Mouse (Mus musculus) natural killer cell, adult 2 months (primary cell): ENCODE measurements around the gene Cntn4.

Experiments used
- DNase-seq, 2 experiments: peaks; one replicate each; pipeline ENCODE4 v3.0.0; 2022; ENCODE audit warnings: low spot score in 2 of 2

Cntn4 gene

DNA sequence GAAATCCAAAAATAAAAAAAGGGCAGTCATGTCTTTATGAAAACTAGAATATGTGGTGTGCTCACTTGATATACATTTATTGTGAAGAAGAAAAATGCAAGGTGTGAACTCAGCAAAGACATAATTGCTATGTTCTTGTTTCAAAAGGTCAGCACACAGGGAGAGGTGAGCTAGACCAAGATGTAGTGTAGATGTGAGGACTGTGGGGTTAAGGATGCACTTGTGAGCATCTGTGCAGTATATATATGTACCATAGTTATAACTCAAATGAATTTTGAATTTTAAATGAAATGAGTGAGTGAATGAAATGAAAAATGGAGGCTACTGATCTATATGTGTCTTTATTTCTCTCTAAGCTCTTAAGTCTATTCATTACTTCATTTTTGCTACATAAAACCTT, 401.2 kb downstream of the Cntn4 start:
- DNase-seq: no peak

DNA sequence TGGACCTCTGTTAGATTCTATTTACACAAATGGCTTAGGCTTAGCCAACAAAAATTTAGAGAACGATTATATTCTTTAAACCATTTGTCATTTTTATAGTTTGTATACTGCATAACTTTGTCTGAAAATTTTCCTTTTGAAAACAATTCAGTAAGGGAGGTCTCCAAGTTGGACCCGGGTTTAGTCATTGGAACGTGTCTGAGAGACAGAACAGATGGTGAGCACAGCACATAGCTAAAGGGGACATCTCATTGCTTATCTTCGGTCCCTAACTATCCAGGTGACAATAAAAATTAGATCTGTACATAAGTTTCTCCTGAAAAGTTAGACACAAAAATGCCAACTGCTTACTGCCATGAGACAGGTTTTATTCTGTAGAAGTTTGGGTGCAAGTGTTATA, 420.4 kb downstream of the Cntn4 start:
- no peak for DNase-seq

DNA sequence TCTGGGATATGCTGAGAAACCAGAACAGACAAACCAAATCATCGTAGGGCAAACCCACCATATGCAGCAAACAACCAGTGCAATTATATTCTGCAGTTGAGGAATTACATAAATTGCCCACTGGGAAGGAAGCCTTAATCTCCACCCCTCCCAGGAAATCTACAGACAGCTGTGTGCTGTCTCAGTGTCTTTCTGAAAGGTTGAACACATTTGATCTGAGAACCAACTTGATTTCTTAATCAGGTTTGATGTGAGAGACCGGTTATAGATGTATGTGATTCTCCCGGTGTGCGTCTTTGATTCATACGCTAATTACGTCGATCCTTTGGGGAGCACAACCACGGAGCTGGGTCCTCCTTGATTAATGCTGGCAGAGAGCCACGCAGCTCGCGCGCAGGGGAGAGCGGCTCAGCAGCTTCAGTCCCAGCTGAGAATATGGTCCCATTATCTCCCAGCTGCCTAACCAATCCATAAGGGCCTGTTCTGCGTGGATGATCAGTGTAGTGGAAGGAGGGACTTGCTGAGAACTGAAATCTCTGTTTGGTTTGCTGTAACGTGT, 441.1 kb downstream of the Cntn4 start:
- DNase-seq: no peak

DNA sequence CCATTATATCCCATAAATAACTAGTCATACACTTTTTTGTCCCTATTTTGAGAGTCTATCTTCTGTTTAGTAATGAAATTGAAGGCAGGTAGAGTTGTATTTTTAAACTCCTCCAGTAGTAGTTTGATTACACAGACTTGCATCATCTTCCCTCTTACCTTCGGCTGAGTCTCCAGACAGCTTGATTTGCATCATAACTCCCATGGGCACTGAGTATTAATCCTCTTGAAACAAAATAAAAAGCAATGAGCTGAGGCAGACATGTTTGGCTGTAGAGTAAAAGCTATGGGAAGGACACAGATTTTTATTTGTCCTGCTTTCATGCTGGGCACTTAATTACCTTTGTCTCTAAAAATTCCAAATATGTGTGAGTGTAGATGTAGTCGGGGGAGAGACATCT, 476.1 kb downstream of the Cntn4 start:
- no peak for DNase-seq

DNA sequence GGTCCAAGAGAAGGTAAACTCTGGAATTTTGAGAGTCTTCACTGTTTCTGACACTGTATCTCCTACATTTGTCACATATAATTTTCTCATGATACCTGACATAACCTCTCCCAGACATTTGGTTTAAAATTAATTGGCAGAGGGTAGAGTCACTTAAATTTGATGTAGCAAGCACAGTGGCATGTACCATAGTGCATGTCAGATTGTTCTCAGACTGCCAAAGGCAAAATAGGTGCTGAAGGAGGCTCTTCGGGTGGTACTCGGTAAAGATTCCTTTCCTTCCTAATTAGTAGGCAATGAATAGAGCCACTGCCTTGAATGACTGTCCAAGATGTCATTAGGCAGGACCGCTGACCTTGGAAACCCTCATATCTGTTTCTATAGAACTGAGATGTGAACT, 477.9 kb downstream of the Cntn4 start:
- DNase-seq: no peak

DNA sequence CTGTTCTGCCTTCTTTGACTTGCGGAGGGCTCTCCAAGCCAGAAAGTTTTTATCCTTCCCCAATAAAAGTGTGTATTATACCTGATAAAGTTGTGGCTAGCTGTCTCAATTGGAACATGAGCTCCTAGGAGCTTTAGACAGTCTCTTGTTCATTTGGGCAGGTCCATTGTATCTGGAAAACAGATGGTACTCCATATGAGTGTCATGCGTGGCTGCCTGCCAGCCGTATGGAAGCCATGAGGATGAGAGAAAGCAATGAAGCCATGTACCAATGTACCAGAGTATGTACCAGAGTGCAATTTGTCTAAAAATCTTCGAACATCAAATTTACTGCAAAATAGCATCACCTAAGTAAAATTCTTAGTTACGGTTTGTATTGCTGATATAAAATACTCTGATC, 500.1 kb downstream of the Cntn4 start:
- DNase-seq: no peak

DNA sequence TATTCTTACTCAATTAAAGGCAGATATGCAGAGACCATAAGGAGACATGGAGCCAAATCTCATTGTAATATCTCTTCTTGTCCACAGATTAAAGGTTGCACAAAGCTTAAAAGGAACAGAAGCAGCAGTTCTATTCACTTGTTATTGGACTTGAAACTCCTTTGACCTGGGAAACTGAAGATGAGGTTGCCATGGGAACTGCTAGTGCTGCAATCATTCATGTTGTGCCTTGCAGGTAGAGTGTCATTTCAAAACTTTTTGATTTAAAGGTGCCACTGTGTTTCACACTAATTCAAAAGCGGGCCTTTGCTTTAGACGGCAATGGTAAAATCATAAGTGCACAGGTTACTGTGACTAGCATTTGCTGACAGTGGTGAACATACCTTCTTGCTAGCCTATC, 504.1 kb downstream of the Cntn4 start:
- no peak for DNase-seq

DNA sequence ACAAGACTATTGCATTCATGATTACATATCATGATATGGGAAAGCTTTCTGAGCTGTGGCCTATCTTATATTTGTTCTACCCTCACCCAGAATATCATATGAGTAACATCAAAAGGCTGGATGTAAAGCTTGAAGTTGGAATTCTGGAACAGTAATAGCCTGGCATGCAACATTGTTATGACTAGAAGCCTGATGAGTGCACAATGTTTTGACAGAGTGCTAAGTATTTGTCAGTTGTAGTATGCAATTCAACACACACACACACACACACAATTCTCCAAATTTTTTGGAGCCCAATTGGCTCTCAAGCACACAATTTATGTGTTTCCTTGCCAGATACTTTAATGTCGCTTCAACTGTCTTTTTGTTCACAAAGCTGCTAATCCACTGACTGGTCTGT, 523.5 kb downstream of the Cntn4 start:
- no peak for DNase-seq

DNA sequence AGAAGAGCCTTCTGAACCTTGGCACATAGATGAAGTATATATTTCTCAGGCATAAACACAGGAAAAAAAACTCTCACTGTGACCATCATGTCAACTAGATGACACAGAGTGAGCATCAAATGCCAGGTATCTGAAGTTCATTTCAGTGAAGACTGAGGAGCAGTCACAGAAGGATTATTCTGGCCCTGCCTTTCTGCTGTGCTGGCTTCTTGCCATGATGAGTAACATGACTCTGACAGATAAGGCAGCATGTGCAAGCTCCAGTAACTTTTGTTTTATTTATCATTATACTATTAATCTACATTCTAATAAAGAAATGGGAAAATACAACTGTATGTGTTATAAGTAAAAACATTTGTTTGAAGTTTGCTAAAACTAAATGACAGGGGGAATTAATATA, 529.9 kb downstream of the Cntn4 start:
- no peak for DNase-seq

DNA sequence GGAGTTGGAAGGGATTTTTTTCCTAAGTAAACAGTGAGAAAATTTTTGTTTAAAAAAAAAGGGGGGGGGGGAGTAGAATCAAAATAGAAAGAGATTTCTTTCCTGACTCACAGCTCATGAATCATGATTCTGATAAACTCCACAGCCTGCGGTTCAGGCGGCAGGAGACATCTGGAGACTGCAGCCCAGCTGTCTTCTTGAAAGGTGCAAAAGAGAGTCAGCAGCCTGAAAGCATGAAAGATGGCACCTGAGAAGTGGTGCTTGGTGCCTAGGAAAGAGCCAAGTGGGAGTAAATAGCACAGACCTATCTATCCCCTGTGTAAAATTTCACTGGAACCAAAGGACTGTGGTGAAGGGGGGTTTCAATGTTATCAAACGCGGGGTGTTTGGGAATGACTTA, 535.6 kb downstream of the Cntn4 start:
- DNase-seq: no peak

DNA sequence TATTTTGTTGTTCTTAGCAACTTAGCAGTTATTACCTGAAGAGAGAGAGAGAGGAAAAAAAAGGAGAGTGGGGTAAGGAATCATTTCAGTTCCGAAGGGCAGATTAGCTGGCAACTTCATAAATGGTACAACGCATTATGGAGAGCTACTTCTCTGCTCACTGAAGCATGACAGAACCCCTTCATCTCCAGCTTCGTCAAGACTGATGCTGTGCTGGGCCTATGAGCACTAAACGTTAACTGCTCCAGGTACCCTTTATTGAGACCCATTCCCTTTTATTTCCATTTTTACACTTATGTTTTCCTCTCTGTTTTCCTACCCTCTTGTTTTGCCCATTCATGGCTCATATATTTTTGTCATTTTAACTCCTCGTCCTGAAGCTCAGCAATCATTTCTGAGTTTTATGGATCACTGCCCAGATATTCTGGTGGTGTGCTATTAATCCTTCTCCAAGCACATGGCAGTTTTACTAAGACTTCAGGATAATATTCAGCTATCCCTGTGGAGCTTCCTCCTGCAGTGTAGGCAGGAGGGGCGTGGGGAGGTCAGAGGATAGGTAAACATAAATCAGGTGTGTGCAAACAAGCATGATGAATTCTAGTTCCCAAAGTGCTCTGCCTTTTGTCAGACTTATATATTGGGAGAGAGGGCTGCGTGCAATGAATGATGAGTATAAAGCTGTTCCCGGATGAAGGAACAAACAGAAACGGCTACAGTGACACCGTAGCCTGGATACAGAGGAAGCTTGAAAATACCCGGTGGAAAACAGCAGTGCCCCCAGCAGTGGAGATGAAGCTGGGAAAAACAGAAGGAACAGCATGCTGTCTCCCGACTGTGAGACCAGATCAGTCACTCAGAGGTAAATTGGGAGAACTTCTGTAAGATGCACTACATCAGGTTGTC, 559.8 kb downstream of the Cntn4 start:
- no peak for DNase-seq

DNA sequence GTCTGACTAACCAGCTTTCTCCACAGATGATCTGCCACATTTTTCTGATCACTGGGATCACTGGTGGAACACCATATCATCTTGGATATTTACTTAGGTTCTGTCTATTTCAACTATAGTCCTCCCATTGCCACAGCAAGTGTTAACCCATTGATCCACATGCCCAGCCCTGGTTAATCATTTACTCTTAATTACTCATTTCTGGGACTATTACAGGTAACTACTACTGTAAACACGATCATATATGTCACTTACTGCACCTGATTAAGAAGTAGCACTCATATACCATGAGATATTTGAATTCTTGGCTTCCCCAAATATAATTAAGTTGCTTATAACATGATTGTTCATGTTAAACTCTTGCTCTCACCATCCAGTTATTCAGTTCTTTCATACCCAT, 564.1 kb downstream of the Cntn4 start:
- no peak for DNase-seq

DNA sequence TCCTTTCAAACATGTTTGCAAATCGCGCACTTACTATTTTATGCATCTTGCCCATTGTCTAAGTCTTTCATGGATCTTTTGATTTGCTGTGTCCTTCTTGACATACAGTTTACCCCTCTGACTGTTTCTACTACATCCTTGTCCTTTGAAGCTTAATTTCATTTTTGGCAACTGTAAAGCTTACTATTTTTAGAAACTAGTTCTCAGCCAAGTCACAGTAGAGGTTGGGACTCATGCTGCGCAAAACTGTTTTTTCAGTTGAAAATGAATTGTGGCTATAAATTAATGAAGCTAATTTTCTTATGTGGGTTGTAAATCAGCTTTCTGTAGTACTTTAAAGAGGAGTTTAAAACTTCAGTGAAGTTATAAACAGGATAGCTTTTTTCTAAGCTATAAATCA, 585.9 kb downstream of the Cntn4 start:
- no peak for DNase-seq

DNA sequence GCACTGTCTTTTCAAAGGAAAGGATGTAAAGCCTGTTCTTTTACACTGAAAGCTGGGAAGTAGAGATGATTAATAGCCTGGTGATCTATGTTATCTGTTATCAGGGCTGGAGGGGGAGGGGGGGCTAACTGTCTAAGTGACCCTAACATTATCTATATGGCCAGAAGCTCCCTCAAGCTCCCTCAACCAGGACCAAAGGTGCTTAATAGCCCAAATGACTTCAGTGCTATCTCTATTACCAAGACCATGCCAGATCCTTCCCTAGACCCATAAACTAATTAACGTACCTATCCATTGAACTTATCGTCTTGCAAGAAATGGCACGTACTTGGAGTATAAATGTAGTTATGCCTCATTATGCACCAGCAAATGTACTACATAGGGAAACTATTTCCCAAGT, 588.0 kb downstream of the Cntn4 start:
- DNase-seq: no peak

DNA sequence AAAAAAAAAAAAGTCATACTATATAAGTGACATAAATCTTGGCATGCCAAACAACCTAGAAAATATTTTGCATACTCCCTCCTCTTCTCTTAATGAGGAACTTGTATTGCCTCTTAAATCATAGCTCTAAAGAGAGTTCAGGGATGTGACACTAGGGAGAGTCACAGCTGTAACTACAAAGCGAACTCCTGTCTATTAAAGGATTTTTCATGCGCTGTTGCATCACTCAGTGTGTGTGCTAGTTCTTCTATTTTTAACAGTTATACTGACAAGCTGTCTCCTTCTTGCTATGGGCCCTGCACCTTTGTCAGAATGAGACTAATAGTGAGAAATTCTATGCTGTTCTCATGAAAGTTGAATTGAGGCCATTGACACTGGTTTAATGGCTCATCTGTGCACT, 588.8 kb downstream of the Cntn4 start:
- DNase-seq: no peak

DNA sequence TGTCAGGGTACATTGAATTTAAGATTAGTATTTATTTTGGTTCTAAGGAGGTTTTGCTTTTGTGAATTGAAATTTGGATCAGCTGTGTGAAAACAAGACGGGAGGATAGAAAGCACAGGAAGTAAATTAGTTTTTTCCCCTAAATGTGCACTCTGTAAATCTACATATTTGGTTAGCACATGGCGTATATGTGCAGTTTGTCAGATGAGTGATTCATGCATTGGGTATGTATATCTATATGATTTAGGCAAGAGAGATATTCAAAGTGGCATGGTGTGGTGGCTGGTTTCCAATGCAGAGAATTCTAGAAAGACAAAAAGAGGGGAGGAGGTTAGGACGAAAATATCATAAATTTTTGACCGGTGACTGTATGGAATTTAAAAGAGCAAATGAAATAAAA, 591.3 kb downstream of the Cntn4 start:
- DNase-seq: no peak

DNA sequence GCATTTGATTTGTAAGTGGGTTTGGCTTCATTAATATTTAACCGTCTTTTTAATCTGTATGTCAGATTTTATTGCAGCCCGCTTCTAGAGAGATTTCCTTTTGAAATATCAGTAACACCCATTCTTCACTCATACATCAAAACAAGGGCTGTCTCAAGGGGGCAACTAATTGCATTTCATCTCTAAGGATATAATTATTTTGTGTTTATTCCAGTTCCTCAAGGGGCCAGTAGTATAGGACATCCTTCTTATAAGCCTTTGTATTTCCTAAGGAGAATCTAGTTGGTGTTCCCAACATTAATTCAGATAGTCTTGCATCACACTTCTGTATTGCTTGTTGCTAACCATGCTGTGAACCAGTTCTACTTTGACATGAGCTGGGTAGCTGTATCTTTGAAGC, 599.7 kb downstream of the Cntn4 start:
- no peak for DNase-seq

DNA sequence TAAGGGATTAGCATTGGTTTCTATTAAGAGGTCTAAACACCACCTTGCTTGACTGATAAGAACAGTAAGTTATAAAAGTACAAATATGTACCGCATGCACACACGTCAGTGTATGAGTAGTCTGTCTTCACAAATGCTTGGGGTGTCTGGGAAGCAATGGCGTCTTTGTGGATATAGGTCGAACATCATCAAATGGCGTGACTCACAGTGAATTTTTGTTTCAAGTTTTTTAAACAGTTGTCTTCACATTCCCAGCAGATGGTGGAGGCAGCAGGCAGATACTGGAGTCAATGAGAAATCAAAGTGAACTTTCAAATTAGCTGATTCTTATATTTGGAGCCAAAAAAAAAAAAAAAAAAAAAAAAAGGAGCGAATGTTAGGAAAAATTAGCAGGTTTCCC, 604.2 kb downstream of the Cntn4 start:
- no peak for DNase-seq

DNA sequence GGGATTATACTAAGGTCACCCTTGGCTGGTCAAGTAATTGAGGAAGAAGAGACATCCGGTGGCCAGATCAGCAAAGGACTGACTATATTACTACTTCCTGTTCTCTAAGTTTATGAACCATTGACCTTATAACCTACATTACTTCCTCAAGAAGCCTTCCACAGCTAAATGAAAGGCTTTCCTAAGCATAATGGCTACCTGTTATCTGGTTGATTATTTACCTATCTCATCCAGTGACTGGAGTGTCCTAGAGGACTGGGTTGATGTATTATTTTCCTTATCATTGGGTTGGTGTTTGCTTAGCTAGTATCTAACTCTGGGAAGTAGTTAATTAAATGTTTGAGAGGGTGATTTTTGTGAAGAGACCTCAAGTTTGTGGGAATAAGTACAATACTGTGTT, 606.4 kb downstream of the Cntn4 start:
- no peak for DNase-seq

DNA sequence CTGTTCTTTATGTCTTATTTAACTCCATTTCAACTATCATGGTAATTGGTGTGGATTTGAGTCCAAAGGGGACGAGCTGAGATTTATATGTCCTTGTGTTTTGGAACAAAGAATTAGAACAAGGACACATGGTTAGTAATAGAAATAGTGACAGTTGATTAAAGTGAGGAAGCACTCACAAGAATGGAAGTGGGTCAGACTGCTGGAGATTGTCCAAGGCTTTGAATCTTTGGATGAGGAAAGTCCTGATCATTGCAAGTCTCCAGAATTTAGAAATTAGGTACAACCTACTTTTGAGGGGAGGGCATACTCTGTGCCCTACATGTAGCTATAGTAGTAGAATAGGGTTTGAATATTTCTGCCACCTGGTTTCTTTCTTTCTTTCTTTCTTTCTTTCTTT, 622.0 kb downstream of the Cntn4 start:
- no peak for DNase-seq

DNA sequence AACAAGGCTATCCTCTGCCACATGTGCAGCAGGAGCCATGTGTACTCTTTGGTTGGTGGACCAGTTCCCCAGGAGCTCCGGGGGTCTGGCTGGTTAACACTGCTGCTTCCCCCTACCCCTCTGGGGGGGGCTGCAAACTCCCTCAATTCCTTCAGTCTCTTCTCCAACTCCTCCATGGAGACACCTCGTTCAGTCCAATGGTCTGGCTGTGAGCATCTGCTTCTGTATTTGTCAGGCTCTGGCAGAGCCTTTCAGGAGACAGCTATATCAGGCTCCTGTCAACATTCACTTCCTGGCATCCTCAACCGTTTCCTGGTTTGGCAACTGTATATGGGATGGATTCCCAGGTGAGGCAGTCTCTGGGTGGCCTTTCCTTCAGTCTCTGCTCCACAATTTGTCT, 622.7 kb downstream of the Cntn4 start:
- DNase-seq: no peak

DNA sequence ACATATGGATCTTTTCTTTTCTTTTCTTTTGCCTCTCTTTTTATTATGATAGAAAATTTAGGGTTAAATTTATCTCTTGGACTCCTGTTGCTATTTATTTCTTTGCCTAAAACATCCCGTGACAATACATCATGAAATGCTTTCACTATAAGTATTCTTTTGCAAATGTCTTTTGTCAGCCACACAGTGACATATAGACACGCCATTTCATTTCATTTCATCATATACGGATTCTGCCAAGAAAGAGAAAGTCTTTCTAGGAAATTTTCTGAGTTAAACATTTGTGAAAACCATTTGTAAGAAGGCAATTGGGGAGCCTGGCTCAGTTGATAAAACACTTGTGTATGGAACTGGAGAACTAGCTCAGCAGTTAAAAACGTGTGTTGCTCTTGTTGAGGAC, 625.0 kb downstream of the Cntn4 start:
- DNase-seq: no peak

DNA sequence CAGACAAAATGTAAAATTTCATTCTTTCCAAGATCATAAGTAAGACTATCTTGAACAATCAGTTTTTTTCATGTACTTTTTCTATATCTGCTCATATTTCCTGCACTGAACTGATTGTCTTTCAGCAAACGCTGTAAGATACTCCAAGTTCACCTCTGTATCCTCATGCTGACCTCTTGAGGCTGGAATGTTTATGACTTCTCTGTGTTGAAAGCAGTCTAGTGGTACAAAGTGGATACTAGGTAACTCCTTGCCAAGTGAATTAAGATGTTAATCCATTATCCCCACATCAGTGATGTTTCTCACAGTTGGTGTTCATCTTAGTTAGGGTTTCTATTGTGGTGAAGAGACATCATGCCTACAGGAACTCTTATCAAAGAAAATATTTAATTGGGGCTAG, 651.5 kb downstream of the Cntn4 start:
- no peak for DNase-seq

DNA sequence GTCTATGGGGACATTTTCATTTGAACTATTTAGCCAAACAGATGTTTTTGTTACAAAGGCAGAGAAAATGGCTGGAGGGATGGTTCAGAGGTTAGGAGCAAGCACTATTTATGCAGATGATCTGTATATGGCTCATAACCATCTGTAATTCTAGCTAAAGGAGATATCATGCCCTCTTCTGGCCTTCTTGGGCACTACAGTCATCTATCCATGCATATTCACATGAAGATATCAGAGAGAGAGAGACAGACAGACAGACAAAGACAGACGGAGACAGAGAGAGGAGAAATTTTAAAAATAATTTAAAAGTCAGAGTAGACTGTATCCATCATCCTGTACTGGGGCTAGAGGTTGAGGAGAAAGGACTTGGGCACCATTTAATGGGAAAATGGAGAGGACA, 652.2 kb downstream of the Cntn4 start:
- no peak for DNase-seq
